Mouse (Mus musculus) liver, embryonic 13.5 days (tissue): ENCODE measurements at regions not wholly inside any gene's neighbourhood (a gene's known extent, or its start where the extent isn't known, plus 50 kb on each side); places are given as distances from the start of the nearest gene placed in this dataset.

Experiments used
- ATAC-seq: fragments of 200-750 bp; cut with Nextera tagmentation; 2 replicates; pipeline ENCODE4 v1.8.0; 2017; ENCODE audit warnings: low read depth, mild to moderate bottlenecking, moderate number of reproducible peaks, moderate library complexity
- DNase-seq: peaks from one replicate; pipeline ENCODE4 v3.0.0; 2022
- H3K27ac ChIP-seq: fragments of 300-500 bp; sonication (generic); 2 replicates; pipeline ENCODE4 v1.5.1; 2015; ENCODE audit warnings: moderate library complexity, mild to moderate bottlenecking, inconsistent platforms
- H3K27me3 ChIP-seq: fragments of 300-500 bp; sonication (generic); 2 replicates; pipeline ENCODE4 v1.6.1; 2015; ENCODE audit warnings: mild to moderate bottlenecking, inconsistent platforms
- H3K36me3 ChIP-seq: fragments of 300-500 bp; sonication (generic); 2 replicates; pipeline ENCODE4 v1.6.1; 2015; ENCODE audit warnings: mild to moderate bottlenecking, inconsistent platforms
- H3K4me1 ChIP-seq: fragments of 300-500 bp; sonication (generic); replicated peaks from 2 replicates; pipeline ENCODE4 v1.6.1; 2015; ENCODE audit warnings: inconsistent platforms
- H3K4me2 ChIP-seq: fragments of 300-500 bp; sonication (generic); 2 replicates; pipeline ENCODE4 v1.6.1; 2015; ENCODE audit warnings: inconsistent platforms, mild to moderate bottlenecking, moderate library complexity
- H3K4me3 ChIP-seq: fragments of 300-500 bp; sonication (generic); replicated peaks from 2 replicates; pipeline ENCODE4 v1.5.1; 2015; ENCODE audit warnings: mild to moderate bottlenecking, inconsistent platforms
- H3K9ac ChIP-seq: fragments of 300-500 bp; sonication (generic); 2 replicates; pipeline ENCODE4 v1.6.1; 2015; ENCODE audit warnings: mild to moderate bottlenecking, inconsistent platforms
- H3K9me3 ChIP-seq: fragments of 300-500 bp; sonication (generic); replicated peaks from 2 replicates; pipeline ENCODE4 v1.6.1; 2016; ENCODE audit warnings: inconsistent platforms
- WGBS: fragments of 180-500 bp; shearing (Covaris S2); methylation state at CpG from one replicate; pipeline ENCODE4 v1.1.7; 2015; ENCODE audit not compliant: insufficient replicate concordance; 5-methylcytosine and 5-hydroxymethylcytosine counted together

- no peak for ATAC-seq
- Histone ChIP-seq H3K4me3 (no peak overlapping the region), H3K4me1 (no peaks in the 10 kb centered on the region), H3K27me3 (no peaks in the 10 kb centered on the region), H3K27ac (no peak overlapping the region), H3K9me3 (no peaks in the 10 kb centered on the region), H3K36me3 (no peaks in the 10 kb centered on the region), H3K9ac (no peak overlapping the region), H3K4me2 (no peak overlapping the region)
- no peak for DNase-seq
- 56% methylated on average over 3 of the region's 3 CpGs for WGBS
Observed at GRCm38 (mm10) chr3:82620418-82621003, 72.6 kb upstream of the Npy2r start.

GRCm38 (mm10) chr3:82619371-82619770, 71.5 kb upstream of the Npy2r start:
- no peak overlapping the region for H3K9ac ChIP-seq
- no peaks in the 10 kb centered on the region for H3K4me1 ChIP-seq
- no peaks in the 10 kb centered on the region for H3K36me3 ChIP-seq
- 67% methylated on average over 5 of the region's 5 CpGs for WGBS
- H3K4me3 ChIP-seq, result no peak overlapping the region
- ATAC-seq (no peak), DNase-seq (no peak)
- H3K4me2 ChIP-seq, result no peak overlapping the region
- no peaks in the 10 kb centered on the region for H3K27me3 ChIP-seq
- no peaks in the 10 kb centered on the region for H3K9me3 ChIP-seq
- no peak overlapping the region for H3K27ac ChIP-seq

GRCm38 (mm10) chr3:82601880-82602279, 54.0 kb upstream of the Npy2r start:
- Histone ChIP-seq H3K36me3 (no peaks in the 10 kb centered on the region), H3K9ac (no peak overlapping the region), H3K27ac (no peak overlapping the region), H3K4me2 (no peak overlapping the region), H3K4me3 (no peak overlapping the region), H3K9me3 (no peaks in the 10 kb centered on the region), H3K27me3 (no peaks in the 10 kb centered on the region), H3K4me1 (no peaks in the 10 kb centered on the region)
- no peak for ATAC-seq
- DNase-seq, result no peak
- WGBS, result 56% methylated on average over 4 of the region's 4 CpGs

- H3K9ac ChIP-seq, result no peak overlapping the region
- DNase-seq, result no peak
- WGBS, result 60% methylated on average over 1 of the region's 1 CpGs
Observed at GRCm38 (mm10) chr3:82598656-82599055, 50.8 kb upstream of the Npy2r start.

More at GRCm38 (mm10) chr3:82598656-82599055, 50.8 kb upstream of the Npy2r start:
- no peak for ATAC-seq
- H3K4me1 ChIP-seq, result no peaks in the 10 kb centered on the region
- no peaks in the 10 kb centered on the region for H3K9me3 ChIP-seq
- H3K36me3 ChIP-seq, result no peaks in the 10 kb centered on the region
- no peak overlapping the region for H3K27ac ChIP-seq
- H3K4me3 ChIP-seq, result no peak overlapping the region
- H3K4me2 ChIP-seq, result no peak overlapping the region
- H3K27me3 ChIP-seq, result no peaks in the 10 kb centered on the region
